Mouse (Mus musculus) fibroblast of lung, adult 2 months (primary cell): Measurements from ENCODE around the gene Gm49387.

Experiments
- DNase-seq: peaks from one replicate; pipeline ENCODE4 v3.0.0-alpha.2; 2011; ENCODE audit warnings: low read depth

Gene Gm49387

GRCm38 (mm10) chr14:31661671-31662554 is 21.2 kb upstream of the Gm49387 start:
- DNase-seq: peak; percentile 98

- DNase-seq: no peak
These were observed 19.8 kb upstream of the Gm49387 start for GRCm38 (mm10) chr14:31660312-31661093.

- DNase-seq: peak; percentile 63
These were observed 19.0 kb upstream of the Gm49387 start for GRCm38 (mm10) chr14:31659501-31660181.

- no peak for DNase-seq
These were observed 17.5 kb upstream of the Gm49387 start for GRCm38 (mm10) chr14:31658126-31658680.

GRCm38 (mm10) chr14:31656857-31657645 is 16.4 kb upstream of the Gm49387 start:
- DNase-seq: no peak

- DNase-seq: no peak
These were observed 15.7 kb upstream of the Gm49387 start for GRCm38 (mm10) chr14:31656386-31656785.

GRCm38 (mm10) chr14:31655406-31655805 is 14.7 kb upstream of the Gm49387 start:
- DNase-seq: no peak

GRCm38 (mm10) chr14:31654816-31655215 is 14.1 kb upstream of the Gm49387 start:
- DNase-seq: no peak

- DNase-seq: no peak
These were observed 12.6 kb upstream of the Gm49387 start for GRCm38 (mm10) chr14:31653101-31653875.

GRCm38 (mm10) chr14:31652624-31653023 is 11.9 kb upstream of the Gm49387 start:
- DNase-seq: no peak

- DNase-seq: no peak
These were observed 11.4 kb upstream of the Gm49387 start for GRCm38 (mm10) chr14:31652106-31652505.

GRCm38 (mm10) chr14:31651206-31651605 is 10.5 kb upstream of the Gm49387 start:
- no peak for DNase-seq

- DNase-seq: no peak
These were observed 9.7 kb upstream of the Gm49387 start for GRCm38 (mm10) chr14:31650347-31650746.

GRCm38 (mm10) chr14:31647991-31648390 is 7.3 kb upstream of the Gm49387 start:
- DNase-seq: no peak

- no peak for DNase-seq
These were observed 5.2 kb upstream of the Gm49387 start for GRCm38 (mm10) chr14:31645920-31646319.

- DNase-seq: no peak
These were observed 4.4 kb upstream of the Gm49387 start for GRCm38 (mm10) chr14:31644931-31645547.

- DNase-seq: no peak
These were observed 3.6 kb upstream of the Gm49387 start for GRCm38 (mm10) chr14:31644183-31644830.

- no peak for DNase-seq
These were observed 953 bp upstream of the Gm49387 start for GRCm38 (mm10) chr14:31641506-31642155.
